Mouse (Mus musculus) forelimb bud, embryonic 11.5 days (tissue): Measurements from ENCODE around the gene Dnaaf3.
"Not testable (repeated sequence)": the region's sequence is repeated elsewhere in the genome, so short reads cannot be mapped to it uniquely, and the experiment has no call there.

Experiments used
- DNase-seq: peaks from one replicate; pipeline ENCODE4 v3.0.0-alpha.2; 2012; ENCODE audit warnings: low read depth, low spot score

Gene Dnaaf3

DNA sequence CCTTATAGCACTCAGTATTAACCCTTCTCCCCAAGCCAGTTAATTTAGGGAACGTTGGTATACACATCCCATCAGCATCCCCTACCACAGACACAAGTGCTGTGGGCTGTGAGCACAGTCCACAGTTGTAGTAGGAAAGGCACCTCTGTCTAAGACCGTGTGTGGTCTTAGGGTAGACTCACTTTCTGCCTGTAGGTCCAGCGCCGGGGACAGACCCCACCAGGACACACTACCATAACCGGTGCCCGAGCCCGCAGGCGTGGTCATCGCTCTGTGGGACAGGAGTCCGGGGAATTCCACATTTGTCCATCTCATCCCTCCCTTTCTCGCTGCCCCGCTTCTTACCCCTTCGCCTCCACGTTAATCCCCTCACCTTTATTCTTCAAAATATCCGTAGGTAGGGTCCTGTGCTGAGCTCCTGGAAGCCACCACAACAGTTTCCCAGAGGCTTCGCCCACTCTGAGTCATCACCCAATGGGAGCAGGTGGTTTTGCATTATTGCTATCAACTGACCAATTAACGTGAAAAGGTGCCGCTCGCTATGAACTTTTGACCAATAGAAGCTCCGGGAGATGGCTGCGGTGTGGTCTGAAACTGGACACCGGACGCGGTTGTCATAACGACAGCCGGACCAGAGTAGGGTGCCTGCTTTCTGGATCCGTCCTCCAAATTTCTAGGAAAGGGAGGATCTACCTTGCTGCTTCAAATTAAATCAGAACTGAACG lies at the start of gene Dnaaf3:
Gene Dnaaf3, minus strand, starts transcription at position 449 of the 725 bp plus-strand sequence.
- peak; percentile 93 for DNase-seq

DNA sequence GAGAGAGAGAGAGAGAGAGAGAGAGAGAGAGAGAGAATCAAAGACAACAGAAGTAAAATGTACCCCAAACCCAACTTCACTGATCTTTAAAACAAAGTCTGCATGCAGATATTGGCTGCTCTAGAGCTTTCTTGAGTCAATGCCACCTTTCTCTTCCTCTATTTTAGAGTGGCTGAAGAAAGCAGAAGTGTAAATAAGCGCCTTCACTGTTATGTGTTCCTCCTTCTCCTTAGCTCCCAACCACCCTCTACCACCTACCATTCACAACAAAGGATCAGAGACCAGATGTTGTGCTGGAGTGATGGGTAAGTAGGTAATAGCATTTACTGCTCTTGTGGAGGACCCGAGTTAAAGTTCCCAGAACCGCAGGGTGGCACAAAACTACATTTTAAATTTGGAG lies 49.2 kb upstream of the Dnaaf3 start:
- not testable (repeated sequence) for DNase-seq

DNA sequence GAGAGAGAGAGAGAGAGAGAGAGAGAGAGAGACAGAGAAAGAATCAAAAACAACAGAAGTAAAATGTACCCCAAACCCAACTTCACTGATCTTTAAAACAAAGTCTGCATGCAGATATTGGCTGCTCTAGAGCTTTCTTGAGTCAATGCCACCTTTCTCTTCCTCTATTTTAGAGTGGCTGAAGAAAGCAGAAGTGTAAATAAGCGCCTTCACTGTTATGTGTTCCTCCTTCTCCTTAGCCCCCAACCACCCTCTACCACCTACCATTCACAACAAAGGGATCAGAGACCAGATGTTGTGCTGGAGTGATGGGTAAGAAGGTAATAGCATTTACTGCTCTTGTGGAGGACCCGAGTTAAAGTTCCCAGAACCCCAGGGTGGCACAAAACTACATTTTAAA lies 40.1 kb upstream of the Dnaaf3 start:
- DNase-seq = not testable (repeated sequence)

DNA sequence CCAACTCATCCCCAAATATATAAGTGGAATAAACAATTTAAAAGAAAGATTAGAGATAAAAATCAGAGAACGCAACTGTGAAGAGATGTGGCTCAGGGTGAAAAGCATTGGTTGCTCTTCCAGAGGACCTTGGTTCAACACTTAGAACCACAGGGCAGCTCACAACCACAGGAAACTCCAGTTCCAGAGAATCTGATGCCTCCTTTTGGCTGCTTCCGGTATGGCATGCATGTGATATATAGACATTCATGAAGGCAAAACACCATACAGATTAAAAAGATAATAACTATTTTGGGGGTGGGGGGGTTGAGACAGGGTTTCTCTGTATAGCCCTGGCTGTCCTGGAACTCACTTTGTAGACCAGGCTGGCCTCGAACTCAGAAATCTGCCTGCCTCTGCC lies 30.4 kb upstream of the Dnaaf3 start:
- DNase-seq = no peak

DNA sequence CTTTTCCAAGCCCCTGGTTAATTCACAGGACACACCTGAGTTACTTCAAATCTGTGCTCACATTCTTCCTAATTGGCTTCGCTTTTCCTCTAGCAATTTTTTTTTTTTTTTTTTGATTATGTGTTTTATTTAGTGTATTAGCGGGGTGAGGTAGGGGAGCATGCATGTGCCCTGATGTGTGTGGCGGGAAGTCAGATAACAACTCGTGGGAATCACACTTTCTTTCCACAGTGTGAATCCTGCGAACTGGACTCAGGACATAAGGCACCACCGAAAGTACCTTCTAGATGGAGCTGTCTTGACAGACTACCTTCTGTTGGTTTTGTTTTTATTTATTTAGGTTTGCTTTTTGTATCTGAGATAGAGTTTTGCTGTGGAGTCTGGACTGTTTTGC lies 24.9 kb upstream of the Dnaaf3 start:
- no peak for DNase-seq

DNA sequence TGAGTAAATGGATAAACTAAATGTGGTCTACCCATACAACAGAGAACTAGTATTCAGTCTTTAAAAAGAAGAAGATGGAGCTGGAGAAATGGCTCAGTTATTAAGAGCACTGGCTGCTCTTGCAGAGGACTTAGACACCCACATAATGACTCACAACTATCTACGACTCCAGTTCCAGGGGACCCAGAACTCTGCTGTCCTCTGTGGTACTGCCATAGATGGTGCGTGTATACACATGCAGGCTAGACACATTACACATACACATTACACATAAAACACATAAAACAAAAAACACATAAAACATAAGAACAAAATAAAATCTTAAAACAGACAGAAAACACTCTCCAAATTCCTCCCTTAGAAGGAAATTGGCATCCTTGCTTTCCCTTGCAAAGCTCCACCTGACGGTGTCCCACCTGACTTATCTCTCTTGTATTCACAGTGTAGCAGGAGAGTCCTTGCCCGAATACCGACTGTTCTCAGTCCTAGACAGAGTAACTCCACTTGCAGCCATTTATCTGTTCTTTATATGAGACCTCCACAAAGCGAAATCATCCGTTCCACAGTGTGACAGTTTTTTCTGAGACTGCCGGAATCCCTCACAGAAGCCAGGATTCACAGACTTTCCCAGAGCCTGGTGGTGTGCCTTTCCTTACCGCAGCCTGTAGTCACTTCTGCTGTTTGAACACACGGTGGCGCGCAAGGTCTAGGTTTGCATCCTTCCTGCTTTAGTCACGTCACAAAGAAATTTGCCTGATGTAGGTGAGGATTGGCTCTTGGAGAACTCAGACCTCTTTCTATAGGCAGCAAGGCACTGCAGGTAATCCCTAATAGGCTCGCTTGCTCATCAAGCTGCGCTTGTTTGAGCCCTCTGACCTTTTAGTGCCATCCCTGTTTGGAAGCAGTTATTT lies 24.3 kb upstream of the Dnaaf3 start:
- peak; percentile 90 for DNase-seq

DNA sequence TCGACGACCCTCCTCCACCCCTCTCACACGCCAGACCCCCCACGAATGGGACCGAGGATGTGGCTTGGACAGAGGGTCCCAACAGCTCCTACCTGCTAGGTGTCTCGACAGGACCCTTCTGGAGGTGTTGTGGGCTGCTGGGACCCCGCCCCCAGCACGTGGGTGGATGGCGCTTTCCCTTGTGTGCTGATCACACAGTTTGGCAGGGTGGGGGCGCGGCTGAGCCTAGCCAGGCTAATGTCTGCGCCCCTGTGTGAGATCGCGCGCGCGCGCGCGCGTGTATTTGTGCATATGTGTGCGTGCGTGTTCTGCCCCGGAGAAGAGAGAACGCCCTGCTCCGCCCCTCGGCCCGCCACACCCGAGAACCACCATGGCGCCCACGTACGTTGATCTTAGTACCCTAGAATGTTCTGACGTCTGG lies 15.0 kb upstream of the Dnaaf3 start, which contains the start of gene Syt5:
Gene Syt5, minus strand, starts transcription at position 321 of the 421 bp plus-strand sequence.
- peak; percentile 16 for DNase-seq

DNA sequence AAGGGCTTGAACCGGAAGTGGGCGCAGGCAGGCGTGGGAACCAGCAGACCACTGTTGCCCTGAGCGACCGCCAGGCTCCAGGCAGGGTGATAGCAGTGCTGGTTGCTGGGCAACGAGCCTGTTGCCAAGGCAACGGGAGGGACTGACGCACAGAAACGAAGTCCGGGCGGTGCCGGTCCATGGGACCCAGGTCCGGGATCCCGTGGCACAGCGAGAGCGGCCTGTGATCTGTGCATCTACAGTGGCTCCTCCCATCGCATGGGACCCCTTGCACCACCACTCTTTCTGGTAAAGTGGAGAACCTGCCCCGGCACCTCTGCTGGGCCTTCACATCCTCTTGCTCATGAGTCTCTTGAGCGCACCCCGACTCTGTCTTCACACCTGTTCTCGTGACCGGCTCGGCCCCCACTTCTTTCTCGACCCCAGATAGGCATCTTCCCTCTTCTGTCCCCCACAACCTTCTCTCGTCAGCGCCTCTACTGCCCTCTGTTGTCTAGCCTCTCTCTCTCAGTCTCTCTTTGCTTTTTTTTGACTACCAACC lies 14.4 kb upstream of the Dnaaf3 start:
- peak; percentile 80 for DNase-seq

DNA sequence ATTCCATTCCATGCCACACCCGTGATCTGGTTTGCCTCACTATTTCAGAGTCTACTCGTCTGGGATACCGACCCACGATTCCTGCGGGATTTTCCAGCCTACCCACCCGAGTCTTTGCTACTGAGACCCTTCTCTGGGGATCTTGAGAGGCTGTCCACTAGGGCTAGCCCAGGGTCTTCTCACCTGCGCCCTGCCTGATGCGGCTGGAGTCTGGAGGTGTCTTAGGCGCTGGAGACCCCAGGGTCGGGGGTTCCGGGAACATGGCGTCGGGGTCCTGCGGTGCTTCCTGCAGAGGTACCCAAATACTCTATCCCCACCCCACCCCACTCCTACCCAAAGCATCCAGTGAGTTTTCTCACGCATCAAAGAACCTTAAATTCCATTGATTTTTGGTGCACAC lies 13.8 kb upstream of the Dnaaf3 start:
- DNase-seq = no peak

DNA sequence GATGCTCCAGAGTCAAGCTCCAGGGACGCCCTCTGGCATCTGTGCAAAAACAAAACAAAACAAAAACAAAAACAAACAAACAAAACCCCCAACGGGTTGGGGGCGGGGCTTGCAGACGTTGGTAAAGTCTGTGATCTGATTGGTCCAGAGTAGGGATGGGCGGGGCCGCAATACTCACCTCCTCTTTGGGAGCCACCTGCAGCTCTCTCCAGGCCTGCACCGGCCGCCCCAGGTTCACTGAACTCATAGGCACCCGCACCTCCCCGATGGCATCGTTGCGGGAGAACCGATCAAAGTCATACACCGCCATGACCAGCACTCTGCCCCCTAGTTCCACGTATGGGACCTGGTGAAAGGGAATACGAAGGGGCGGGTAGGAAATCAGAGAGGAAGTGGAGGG lies 9.8 kb upstream of the Dnaaf3 start:
- DNase-seq = no peak

DNA sequence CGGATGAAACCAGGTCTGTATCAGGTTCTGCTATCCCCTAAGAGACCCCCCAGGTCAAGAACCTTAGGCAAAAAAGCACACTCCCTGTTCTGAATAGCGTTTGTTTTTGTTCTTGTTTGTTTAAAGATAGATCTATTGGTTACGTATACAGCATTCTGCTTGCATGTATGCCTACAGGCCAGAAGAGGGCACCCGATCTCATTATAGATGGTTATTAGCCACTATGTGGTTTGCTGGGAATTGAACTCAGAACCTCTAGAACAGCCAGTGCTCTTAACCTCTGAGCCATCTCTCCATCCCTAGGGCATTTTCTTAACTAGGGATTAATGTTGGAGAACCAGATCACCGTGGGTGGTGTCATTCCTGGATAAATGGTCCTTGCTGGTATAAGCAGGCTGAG lies 9.1 kb upstream of the Dnaaf3 start:
- DNase-seq = no peak

DNA sequence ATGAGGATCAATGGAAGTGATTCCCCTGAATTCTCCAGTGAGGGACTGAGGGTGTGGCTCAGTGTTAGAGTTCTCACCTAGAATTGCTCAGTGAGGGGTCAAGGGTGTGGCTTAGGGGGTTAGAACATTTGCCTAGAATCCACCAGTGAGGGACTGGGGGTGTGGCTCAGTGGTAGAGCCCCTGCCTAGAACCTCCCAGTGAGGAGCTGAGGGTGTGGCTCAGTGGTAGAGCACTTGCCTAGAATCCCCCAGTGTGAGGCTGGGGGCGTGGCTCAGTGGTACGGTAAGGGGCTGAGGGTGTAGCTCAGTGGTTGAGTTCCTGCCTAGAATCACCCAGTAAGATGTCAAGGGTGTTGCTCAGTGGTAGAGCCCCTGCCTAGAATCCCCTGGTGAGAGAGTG lies 6.8 kb upstream of the Dnaaf3 start:
- DNase-seq = no peak

DNA sequence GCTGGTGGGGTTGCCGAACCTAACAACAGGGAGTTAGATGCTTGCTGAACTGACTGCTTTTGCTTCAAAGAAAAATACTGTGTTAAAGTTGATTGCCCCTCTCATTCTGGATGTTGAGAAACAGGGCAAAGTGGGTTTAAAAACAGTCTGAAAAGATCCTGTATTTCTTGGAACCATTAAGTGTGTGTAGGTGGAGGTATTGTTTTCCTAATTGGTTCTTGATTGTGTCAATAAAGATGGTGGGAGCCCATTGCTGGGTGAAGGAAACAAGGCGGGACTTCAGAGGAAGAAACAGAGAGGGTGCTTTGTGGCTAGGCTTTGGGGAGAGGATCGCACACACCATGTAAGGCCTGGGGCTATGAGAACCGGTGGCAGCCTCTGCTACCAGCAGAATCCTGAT lies 4.9 kb upstream of the Dnaaf3 start:
- no peak for DNase-seq

DNA sequence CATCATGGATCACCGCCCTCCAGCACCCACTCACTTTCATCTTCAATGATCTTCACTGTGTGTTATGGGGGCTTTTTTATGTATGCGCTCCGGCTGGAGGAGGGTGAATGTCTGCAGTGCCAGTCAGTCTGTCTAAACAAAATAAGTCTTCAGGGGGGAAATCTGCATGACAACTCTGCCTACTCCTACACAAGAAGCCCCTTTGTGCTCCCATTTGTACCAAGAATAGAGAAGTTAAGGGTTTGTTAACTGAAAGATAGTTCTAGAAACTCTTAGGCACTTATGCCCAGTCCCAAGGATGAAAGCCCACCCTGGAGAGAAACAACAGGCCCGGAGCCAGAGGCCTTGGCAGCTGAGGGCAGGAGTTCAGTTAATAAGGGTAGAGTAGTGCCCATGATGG lies 4.1 kb upstream of the Dnaaf3 start:
- no peak for DNase-seq

DNA sequence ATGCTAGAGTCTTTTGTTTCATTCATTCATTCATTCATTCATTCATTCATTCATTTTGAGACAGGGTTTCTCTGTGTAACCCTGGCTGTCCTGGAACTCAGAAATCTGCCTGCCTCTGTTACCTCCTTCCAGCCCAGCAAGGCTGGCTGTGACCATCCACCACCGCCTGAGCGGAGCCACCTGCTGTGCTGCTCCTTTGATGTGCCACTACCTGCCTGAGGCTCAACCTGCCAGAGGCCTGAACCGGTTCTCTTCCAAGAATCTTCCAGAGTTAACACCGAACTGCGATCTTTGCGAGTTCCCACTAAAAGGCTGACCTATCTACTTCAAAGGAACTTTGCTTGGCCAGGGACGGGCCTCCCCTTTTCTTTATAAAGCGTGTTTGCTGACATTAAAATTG lies 2.1 kb downstream of the Dnaaf3 start:
- DNase-seq = not testable (repeated sequence)

DNA sequence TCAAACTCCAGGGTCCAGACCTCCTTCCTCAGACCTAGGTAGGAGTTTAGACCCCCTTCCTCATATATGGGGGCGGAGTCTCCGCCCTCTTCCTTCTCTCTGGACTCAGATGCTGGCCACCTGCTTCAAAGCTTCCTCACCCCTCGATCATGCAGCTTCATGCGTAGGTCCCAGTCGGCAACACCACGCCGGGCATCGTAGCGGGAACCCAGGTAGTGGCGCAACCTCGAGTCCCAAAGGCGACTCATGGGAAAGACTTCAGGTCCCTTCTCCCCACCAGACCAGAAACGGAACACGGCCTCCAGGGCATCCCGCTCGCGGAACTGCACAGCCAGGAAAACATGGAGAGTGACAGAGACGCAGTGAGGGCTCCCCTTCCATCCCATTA lies 5.0 kb downstream of the Dnaaf3 start:
- no peak for DNase-seq

DNA sequence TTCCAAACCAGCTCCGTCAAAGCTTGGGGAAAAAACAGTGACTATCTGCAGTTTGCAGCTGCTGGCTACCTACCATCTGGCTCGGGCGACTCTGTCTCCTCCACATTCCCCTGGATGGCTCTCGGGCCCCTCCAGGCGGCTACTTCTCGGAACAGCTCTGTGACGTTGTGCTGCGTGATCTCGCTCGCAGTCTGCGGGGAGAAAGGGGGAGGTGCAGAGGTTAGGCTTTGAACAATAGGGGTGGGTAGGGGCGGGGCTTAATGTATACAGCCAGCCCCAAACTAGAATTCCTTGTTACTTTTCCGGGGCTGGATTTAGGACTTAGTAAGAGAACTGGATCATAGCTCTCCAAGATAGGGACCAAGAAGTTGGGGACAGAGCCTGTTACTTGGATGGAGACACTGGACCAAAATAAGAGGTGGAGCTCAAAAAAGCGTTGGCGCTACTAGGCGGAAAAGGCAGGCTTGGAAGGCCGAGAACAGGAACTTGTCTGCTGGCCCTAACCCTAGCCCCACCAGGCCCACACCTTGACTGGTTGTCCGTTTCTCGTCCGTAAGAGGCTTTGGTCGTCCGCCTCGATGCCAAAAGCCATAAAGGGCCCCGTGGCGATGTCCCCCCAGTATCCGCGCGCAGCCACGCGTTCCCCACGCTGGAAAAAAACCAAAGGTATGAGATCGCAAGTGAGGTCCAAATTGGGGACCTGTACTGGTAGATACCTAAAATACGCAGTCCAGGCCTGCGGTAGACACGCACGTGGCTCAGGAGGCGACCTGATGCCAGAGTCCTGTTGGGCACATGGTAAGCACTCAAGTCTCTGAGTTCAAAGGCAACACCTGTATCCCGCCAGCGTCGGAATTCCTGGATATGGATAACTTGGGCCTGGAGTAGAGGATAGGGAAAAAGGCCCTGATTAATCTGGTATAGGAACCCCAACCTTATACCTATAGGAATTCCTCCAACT lies 5.6 kb downstream of the Dnaaf3 start:
- DNase-seq = peak; percentile 93

DNA sequence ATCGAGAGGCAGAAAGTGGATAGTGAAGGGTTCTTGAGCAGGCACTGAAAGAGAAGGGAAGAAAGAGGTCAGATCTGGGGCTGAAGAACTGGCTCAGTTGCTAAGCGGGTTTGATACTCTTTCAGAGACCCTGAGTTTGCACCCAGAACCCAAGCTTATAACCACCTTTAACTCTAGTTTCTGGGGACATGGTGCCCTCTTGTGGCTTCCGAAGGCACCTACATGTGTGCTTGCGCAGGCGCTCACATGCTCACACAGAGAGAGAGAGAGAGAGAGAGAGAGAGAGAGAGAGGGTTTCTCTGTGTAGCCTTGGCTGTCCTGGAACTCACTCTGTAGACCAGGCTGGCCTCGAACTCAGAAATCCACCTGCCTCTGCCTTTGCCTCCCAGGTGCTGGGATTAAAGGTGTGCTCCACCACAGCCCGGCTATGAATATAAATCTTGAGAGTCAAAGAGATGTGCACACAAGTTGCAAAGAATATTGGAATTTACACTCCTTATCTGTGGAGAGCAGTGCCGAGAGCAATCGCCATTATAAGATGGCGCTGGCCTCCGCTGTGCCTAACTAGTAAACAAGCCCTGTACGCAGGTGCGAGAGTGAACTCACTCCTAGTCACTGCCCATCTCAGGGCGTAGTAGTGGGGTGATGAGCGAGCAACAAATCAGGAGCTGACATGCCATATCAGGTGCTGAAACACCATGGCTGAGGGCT lies 7.9 kb downstream of the Dnaaf3 start, which contains the start of gene Tnni3:
Gene Tnni3, minus strand, starts transcription at position 18 of the 711 bp plus-strand sequence.
- peak; percentile 68 for DNase-seq

DNA sequence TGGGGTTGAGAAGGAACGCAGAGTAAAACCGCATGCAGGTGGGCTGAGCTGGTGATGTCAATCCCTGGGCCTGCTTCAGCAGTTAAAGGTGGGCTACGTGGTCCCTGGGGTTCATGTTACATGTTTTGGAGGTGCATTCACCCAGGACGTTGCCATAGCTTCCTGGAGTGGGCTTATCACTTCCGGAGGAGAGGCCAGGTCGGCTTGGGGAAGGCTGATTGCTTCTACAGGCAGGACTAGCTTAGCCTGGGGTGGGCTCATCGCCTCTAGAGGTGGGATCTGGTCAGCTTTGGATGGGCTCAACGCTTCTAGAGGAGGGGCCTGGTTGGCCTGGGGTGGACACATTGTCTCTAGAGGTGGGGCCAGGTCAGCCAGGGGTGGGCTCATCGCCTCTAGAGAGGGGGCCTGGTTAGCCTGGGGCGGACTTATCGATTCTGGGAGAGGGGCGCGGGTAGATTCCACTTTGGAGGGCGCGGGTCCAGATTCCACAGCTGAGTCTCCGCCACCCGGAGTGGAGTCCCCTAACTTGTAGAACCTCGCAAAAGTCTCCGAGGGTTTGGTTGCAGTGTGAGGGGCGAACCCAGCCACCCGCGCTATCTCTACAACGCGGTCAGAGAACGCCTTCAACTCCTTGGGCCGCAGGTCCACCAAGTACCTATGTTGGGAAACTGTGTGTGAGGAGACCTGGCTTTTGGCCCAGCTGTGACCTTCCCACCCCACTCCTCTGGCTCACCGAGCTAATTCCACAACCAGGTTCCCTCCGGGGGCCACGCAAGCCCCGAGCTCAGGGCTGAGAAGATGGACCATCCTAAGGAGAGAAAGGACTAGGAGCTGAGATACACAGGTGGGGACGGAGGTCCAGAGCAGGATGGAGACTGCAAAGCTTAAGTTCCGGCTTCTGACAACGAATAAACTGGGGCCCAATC lies 8.8 kb downstream of the Dnaaf3 start:
- no peak for DNase-seq

DNA sequence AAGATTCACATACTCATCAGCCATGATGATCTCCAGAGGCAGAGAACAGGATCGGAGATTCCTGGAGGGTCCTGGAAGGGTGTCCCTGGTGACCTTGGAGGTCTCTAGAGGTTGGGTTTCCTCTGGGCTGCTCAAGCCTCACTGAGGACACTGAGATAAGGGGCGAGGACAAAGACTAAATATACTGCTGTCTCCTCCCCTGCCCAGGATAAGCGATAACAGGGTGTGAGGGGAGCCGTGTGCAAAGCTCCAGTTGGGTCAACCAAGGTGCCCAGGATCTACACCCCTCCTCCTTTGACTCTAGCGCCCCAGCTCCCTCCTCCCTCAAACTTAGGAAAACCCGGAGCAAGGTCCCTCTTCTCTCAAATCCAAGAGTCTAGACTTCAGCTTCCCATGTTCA lies 10.0 kb downstream of the Dnaaf3 start:
- DNase-seq = no peak
